Mouse (Mus musculus) bone marrow, adult 2 months (tissue): Measurements from ENCODE around the gene Hebp1. TPM values are rescaled to one million over a fixed set of nuclear protein-coding genes. Genes with fewer than 3 reads are reported as not detected.

Experiments
- H3K27ac ChIP-seq: fragments of 200-500 bp; 2 replicates; pipeline ENCODE4 v1.5.1; 2012; ENCODE audit warnings: low read depth, mild to moderate bottlenecking, control low read depth, inconsistent platforms, low read length; ENCODE audit not compliant: control insufficient read depth, poor library complexity, insufficient read depth
- H3K4me1 ChIP-seq: fragments of 200-500 bp; 2 replicates; pipeline ENCODE4 v1.6.1; 2011; ENCODE audit warnings: low read length; ENCODE audit not compliant: control insufficient read depth, insufficient read depth
- H3K4me3 ChIP-seq: fragments of 200-500 bp; replicated peaks from 2 replicates; pipeline ENCODE3; 2011; ENCODE audit warnings: mild to moderate bottlenecking, low read depth, low read length, control low read depth; ENCODE audit not compliant: control insufficient read depth
- CTCF ChIP-seq: fragments of 200-500 bp; IDR thresholded peaks from 2 replicates; pipeline ENCODE4 v1.5.1; 2011; ENCODE audit warnings: low read length, control low read depth; ENCODE audit not compliant: control insufficient read depth, insufficient read depth
- POLR2A ChIP-seq: fragments of 200-500 bp; IDR thresholded peaks from 2 replicates; pipeline ENCODE4 v1.6.1; 2011; ENCODE audit warnings: low read depth, mild to moderate bottlenecking, control low read depth, low read length, borderline replicate concordance; ENCODE audit not compliant: control insufficient read depth
- WGBS: fragments of 180-500 bp; shearing (Covaris S2); methylation state at CpG from one replicate; pipeline ENCODE4 v1.1.7; 2018; 5-methylcytosine and 5-hydroxymethylcytosine counted together
- polyA plus RNA-seq: library from polyadenylated mRNA; stranded (reverse); fragments of >200 nt; gene quantifications from 2 replicates; pipeline ENCODE4 v1.2.4, GENCODE M21; 2011; ENCODE audit warnings: low replicate concordance; ENCODE audit not compliant: missing spikeins, insufficient read depth, insufficient read length

Gene Hebp1
- polyA plus RNA-seq, 1 experiment: 103 TPM

GRCm38 (mm10) chr6:135166712-135167111, 31.1 kb downstream of the Hebp1 start:
- H3K27ac ChIP-seq: peak overlapping the region; percentile 69
- H3K4me3 ChIP-seq: peak overlapping the region; percentile 48

GRCm38 (mm10) chr6:135166262-135166661, 31.6 kb downstream of the Hebp1 start:
- peak overlapping the region; percentile 69 for H3K27ac ChIP-seq
- peak overlapping the region; percentile 27 for H3K4me3 ChIP-seq
- peaks cover 3% of the 10 kb centered on the region for H3K4me1 ChIP-seq
- WGBS: 64% methylated on average over 3 of the region's 3 CpGs
- TF ChIP-seq CTCF (no peak), POLR2A (no peak)

More at GRCm38 (mm10) chr6:135166712-135167111, 31.1 kb downstream of the Hebp1 start:
- TF ChIP-seq CTCF: no peak
- TF ChIP-seq POLR2A: no peak
- 54% methylated on average over 5 of the region's 5 CpGs for WGBS
- peaks cover 3% of the 10 kb centered on the region for H3K4me1 ChIP-seq

- Histone ChIP-seq H3K4me3 (peak overlapping the region; percentile 42), H3K4me1 (peaks cover 3% of the 10 kb centered on the region), H3K27ac (peak overlapping the region; percentile 68; the same call in 1 of the 2 replicates)
- 62% methylated on average over 2 of the region's 2 CpGs for WGBS
- no peak for TF ChIP-seq CTCF
- TF ChIP-seq POLR2A: no peak
Measured at GRCm38 (mm10) chr6:135165706-135166105, 32.1 kb downstream of the Hebp1 start.

DNA sequence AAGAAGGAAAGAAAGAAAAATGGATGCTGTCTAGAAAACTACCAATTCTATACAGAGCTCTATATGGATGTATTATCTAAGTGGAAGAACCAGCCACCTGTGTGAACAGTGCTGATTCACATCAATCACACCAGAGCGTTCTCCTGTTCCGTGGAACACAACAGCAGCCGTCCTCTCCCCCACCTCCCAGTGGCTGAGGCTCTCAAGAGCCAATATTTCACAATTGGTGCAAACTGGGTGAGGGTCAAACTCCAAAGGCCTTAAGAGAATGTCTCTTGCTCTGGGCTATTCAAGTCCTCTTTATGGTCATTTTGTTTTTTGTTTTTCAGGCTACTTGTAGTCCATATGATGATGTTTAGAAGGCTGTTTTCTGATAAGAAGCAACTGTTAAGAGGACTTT, 32.6 kb downstream of the Hebp1 start:
- H3K27ac ChIP-seq: peak overlapping the region; percentile 68
- 69% methylated on average over 3 of the region's 3 CpGs for WGBS
- H3K4me3 ChIP-seq: no peak overlapping the region
- TF ChIP-seq CTCF: no peak
- no peak for TF ChIP-seq POLR2A
- peaks cover 3% of the 10 kb centered on the region for H3K4me1 ChIP-seq

DNA sequence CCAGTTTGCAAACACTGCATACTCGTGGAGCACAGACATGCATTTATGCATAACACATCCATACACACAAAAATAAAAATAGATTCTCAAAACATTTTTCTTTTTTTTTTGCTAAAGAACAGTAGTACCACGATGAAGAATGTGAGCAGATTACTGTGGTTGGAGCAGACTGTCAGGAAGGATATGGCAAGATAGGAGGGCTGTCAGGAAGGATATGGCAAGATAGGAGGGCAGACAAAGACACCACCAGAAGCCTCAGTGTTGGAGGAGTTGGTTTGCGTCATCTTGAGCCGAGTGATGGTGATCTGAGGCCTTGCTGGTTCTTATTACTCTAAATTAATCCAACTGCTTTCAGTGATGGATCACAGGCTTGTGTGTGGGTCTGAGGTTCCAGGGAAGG, 35.0 kb downstream of the Hebp1 start:
- TF ChIP-seq CTCF (no peak), POLR2A (no peak)
- no peak overlapping the region for H3K4me3 ChIP-seq
- peaks cover 1% of the 10 kb centered on the region for H3K4me1 ChIP-seq
- H3K27ac ChIP-seq: no peak overlapping the region
- WGBS: 16% methylated on average over 4 of the region's 4 CpGs

- no peak overlapping the region for H3K27ac ChIP-seq
- TF ChIP-seq POLR2A: no peak
- no peak for TF ChIP-seq CTCF
- no peak overlapping the region for H3K4me3 ChIP-seq
- 85% methylated on average over 3 of the region's 3 CpGs for WGBS
- peaks cover 1% of the 10 kb centered on the region for H3K4me1 ChIP-seq
Measured at GRCm38 (mm10) chr6:135162311-135162710, 35.5 kb downstream of the Hebp1 start.

DNA sequence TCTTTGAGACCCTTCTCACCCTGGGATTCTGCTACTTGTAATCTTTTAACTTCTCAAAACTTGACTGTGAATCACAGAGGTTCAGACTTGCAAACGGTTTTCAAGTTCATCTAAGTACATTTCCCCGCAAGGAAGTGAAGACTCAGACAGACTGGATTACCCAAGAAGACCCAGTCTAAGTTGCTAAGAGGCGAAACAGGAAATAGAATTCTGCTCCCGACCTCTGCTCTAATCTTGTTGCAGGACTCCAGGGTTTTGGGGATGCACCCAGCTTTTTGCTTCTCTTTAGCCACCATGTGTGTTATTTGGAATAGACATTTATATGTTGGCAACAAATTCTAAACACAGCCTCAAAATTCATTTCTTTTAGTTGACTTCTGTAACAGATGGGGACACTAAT, 36.5 kb downstream of the Hebp1 start:
- Histone ChIP-seq H3K4me3 (no peak overlapping the region), H3K4me1 (peaks cover 3% of the 10 kb centered on the region), H3K27ac (no peak overlapping the region)
- TF ChIP-seq CTCF: no peak
- TF ChIP-seq POLR2A: no peak
- WGBS: 23% methylated on average over 4 of the region's 4 CpGs

DNA sequence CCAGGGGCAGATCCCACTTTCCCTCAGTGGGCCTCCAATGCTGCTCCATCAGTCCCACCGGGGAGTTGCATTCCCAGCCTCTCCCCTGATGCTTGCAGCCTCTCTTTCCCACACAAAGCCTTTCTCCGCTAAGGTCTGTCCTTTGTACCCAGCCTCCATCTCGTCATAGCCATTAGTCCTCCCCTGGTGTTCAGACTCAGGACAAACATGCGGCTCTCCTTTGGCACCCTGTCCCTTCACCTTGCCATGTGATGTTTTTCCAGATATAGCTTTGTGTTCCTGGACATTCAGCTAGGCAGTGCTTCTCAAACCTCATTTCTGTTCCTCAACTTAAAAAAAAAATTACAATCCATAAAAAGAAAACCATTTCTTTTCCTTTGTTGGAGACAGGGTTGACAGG, 39.3 kb downstream of the Hebp1 start:
- H3K27ac ChIP-seq: no peak overlapping the region
- WGBS: 90% methylated on average over 4 of the region's 4 CpGs
- H3K4me3 ChIP-seq: no peak overlapping the region
- H3K4me1 ChIP-seq: peaks cover 1% of the 10 kb centered on the region; the same call in 1 of the 2 replicates
- no peak for TF ChIP-seq POLR2A

GRCm38 (mm10) chr6:135157496-135157895, 40.3 kb downstream of the Hebp1 start:
- WGBS: 87% methylated on average over 4 of the region's 4 CpGs

DNA sequence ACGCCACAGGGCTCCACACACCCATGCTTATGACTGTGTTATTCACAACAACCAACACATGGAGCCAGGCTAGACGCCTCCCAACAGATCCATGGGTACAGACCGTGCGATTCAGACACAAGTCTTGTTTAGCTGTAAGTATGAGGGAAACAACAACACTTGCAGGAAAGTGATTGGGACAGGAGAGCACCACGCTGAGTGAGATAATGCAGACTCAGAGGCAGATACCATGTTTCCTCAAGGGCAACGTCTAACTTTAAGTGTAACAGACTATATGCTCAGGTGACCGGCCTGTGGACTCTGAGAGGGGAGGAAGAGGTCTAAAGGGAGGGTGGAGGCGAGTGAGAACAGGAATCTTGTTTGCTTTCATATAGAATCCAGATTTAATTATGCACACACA, 41.2 kb downstream of the Hebp1 start:
- Histone ChIP-seq H3K4me1 (peaks cover 1% of the 10 kb centered on the region; the same call in 1 of the 2 replicates), H3K27ac (no peak overlapping the region), H3K4me3 (no peak overlapping the region)
- 62% methylated on average over 8 of the region's 8 CpGs for WGBS
- no peak for TF ChIP-seq CTCF
- TF ChIP-seq POLR2A: no peak

More at GRCm38 (mm10) chr6:135157496-135157895, 40.3 kb downstream of the Hebp1 start:
- TF ChIP-seq CTCF: no peak
- no peak for TF ChIP-seq POLR2A
- Histone ChIP-seq H3K27ac (no peak overlapping the region), H3K4me3 (no peak overlapping the region), H3K4me1 (peaks cover 1% of the 10 kb centered on the region; the same call in 1 of the 2 replicates)
